Mouse (Mus musculus) lung, postnatal 14 days (tissue): Measurements from ENCODE around the gene Exoc2.

ENCODE experiments used
- DNase-seq: peaks from one replicate; pipeline ENCODE4 v3.0.0; 2021

The Exoc2 gene

DNA sequence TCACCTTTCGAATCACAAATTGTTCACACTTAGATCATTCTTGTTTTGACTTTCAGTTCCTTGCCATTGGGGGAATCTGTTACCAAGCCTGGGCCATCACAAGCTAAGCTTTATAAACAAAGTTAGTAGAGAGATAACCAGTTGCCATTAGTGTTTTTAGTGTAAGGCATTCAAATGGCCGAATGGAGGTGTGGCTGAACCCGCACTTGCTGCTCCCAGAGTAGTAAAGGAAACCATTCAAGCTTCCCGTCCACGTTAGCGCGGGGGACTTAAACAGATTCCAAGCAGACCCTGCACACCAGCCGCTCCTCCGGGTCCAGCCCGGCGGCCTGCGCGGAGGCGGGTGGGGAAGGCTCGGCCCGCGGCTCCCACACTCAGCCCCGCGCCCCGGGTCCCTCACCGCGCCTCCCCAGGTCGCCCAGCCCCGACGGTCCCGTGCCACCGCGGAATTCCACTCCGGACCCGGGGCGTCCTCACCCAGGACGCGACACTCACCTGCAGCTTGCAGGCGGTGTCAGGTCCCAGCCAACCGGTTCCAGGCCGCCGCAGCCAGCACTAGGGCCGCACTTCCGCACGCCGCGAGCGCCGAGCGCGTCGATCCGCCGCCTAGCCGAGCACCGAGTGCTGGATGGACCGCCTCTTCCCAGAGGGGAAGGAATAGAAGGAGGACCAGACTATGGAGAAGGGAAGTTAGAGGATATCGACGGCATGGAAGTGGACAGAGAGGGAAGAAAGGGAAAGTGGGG lies at the start of gene Exoc2, which contains the start of gene Gm5447:
Gene Exoc2, minus strand, starts transcription at position 593 of the 746 bp plus-strand sequence.
Gene Gm5447, plus strand, starts transcription at position 704 of the 746 bp plus-strand sequence.
- peak; percentile 85 for DNase-seq

DNA sequence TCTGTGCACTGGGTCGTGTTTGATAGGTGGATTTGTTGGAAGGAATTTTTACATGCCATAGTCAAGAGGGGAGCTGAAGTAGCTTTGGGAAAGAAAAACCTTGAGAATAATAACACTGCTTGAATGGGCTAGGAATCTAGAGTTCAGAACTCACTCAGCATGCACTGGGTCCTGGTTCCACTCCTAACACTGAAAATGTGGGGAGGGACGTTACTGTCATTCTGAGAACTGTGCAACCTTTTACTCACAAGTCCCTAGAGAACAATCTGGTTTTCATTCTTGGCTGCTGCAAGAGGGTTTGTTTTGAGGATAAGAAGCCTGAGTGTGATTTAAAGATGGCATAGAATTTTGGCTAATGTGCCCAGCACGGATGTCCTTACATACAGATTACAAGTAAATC lies 49.8 kb upstream of the Exoc2 start:
- DNase-seq = no peak

DNA sequence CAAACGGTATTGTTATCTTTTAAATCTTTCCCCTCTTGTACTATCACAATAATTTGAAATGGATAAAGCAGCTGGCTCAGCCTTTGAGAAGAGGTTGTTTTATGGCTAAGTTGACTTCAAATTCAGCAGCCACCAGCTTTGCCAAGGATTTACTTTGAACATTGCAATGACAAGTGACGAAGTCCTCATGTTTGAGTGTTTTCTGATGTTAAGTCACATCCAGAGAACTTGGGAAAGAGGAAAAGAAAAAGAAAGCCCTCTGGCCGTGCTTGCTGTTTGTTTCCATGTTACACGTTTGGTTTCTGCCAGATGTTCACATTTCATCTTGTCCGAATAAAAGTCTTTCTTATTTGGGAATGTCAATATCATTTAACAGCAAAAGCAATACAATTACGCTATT lies 48.0 kb upstream of the Exoc2 start:
- peak; percentile 26 for DNase-seq

DNA sequence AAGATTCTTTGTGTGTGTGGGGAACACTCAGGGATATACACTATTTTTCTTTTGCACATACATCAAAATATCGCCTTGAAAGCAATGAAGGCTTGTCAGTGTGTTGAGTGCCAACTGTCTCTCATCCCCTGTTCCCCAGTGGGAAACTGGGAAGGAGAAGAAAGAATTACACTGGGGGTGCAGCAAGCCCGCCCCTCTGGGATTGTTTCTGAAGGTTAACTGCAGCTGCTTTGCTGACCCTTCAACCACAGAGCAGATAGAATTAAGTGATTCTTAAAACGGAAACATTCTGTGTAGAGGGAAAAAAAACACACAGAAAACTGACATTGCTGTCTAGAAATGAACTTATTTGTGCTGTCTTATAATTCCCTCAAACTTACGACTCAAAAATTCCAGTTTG lies 47.6 kb upstream of the Exoc2 start:
- no peak for DNase-seq

DNA sequence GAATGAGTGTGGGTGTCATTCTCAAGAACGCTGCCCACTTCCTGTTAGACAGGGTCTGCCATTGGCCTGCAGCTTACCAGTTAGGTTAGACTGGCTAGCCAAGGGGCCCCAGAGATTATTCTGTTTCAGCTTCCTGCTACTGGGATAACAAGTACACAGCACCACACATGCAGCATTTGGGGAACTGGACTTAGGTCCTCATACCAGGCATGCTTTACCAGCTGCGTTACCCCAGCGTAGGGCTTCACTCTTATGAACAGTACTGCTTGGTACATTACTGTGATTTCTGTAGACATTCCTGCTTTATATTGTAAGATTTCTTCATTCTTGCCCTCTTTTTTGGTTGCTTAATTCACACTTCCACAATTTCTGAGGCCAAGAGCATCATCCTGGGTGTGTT lies 43.7 kb upstream of the Exoc2 start:
- DNase-seq = no peak

DNA sequence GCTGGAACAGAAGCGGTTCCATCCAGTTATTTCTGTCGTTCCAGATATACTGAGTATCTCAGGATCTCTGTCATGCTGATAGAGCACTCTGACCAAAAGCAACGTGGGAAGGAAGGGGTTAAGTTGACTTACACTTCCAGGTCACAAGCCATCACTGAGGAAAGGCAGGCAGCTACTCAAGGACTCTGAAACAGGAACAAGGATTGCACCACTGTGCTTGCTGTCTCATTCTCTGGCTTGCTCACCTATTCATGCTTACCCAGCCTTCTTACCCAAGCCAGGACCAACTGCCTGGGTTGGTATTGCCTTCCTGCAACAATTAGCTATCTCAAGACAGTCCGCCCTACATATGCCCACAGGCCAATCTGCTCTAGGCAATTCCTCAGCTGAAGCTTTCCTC lies 31.1 kb upstream of the Exoc2 start:
- no peak for DNase-seq

DNA sequence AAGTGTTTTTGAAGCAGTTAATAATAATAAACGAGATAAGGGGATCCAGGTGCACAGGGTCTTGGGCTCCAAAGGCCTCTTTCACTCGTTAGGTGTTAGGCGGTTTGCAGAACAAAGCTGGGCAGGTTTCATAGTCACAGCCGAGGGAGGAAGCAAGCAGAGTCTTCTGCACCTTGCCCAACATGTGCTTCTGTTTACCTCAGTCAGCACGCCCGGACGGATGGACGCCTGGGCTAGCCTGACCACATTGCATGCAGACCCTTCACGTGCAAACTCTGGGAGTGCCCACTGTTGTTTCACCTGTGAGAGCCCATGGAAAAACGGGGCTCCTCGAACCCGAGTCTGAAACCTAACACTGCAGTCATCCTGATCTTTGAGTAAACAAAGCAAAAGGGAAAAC lies 30.6 kb upstream of the Exoc2 start:
- DNase-seq = no peak

DNA sequence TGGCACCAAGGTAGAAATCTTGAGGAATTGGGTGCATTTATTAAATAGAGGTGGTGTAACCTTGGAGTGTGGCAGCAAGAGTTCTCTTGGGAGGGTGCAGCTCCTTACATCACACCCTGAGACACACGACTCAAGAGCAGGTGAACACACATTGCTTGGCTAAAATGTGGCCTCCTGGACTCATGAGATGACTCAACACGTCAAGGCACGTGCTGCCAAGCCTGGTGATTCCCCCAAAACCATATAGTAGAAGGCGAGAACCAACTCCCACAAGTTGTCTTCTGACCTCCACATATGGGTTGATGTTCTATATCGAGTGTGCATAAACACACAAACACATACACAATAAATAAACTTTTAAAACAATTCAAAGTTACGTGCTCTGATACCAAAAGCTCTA lies 25.9 kb upstream of the Exoc2 start:
- DNase-seq = no peak

DNA sequence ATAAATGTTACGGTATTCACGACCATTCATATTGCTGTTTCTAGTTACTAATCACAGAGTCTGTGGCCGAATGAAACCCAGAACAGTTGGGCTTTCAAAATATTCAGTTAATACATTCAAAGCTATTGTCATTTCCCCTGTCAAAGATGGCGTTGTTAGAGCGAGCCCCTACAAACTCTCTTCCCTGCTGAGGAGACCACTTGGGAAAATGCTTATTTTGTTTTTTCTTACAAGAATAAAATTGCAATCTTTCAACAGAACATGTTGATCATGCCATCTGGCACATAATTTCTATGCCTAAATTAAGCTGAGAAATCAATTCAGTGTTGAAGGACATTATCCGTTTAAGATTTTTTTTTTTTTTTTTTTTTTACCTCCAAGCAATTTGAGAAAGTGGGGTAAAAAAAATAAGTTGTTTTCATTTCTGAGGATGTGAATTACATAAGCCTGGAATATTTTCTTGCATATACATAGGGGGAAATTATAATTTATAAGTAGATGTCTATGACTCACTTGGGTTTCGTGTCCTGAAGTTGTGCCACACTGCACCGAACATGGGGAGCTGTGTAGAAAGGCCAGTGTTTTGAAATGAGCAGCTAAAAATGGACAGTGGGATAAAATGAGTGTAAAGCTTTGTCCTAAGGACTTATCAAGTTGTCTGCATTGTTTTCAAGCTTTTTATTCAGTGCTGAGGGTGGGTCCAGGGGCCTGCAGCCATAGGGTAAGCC lies 23.8 kb upstream of the Exoc2 start:
- DNase-seq = no peak

DNA sequence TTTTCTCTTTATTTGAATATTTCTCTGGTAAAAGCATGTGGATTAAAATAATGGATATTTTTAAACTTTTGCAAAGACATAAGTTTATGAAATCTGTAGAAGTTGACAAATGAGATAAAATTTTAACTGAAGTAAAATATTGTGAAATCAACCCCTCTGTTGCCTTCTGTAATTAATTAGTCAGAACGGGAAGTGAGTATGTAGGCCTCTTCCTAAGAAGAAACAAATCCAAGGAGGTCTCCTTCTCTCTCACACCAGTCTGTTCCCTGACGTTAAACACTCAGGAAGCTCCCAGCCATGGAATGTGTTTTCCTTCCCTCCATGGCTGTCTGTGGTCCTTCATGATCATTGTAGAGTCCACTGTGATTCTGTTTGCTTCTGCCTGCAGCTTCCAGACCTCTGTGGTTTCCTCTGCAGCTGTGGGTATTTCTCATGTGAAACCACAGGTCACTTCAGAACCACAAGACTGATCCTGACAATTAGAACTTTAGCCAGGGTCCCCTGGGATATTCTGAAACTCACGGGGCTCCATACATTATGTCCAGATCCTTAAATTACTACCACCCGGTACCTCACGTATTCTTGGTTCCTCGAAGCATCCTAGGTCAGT lies 20.5 kb upstream of the Exoc2 start:
- no peak for DNase-seq

DNA sequence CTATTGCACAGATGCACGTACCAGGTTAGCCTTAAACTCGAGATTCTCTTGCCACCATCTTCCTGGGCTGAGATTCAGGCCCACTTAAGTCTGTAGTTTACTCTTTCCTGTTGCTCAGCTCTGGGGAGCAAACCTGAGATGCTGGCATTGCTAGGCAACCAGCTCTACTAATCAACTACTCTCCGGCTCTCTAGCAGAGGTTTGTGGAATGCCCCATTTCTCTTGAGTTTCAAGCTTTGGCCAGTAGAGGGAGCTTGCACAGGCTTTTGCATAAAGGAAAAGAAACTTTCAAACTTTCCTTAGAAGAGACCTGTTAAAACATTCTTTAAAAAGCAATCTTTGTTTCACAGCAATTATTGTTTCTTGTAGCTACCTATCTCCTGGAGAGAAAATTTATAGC lies 19.9 kb upstream of the Exoc2 start:
- peak; percentile 74 for DNase-seq

DNA sequence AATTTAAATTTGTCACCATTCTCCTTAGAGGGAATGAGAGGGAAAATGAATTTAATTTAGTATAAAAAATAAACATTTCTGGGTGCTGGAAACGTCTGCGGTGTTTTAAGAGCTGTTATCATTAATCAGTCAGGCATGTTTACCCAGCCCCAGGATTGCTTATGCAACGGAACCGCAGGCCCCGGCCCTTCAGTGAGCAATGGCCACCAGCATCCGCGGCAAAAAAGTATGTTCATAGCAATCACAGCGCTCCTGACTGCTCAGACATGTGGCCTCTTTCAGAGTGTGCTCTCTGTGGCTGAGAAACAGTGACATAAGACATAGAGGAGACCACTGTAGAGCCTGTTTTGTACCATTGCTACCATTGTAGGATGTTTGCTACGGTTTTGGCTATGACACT lies 16.3 kb upstream of the Exoc2 start:
- DNase-seq = no peak

DNA sequence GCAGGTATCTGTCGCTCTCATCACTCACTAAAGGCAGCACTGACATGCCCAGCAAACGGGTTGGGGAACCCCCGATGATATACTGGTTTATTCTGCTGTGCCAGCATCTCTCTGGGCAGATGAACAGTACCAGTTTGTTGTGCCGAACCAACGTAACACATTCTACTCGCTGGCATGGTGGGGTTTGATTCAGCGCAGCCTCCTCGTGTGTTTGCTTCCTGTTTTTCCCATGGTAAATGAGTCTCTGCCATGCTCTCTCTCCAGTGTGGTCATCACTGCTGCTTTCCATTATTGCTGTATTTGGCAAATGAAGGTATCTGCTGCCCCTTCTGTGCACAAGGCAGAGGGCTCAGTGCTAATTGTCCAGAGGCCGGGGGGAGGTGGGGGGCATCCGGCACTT lies 15.8 kb upstream of the Exoc2 start:
- no peak for DNase-seq

DNA sequence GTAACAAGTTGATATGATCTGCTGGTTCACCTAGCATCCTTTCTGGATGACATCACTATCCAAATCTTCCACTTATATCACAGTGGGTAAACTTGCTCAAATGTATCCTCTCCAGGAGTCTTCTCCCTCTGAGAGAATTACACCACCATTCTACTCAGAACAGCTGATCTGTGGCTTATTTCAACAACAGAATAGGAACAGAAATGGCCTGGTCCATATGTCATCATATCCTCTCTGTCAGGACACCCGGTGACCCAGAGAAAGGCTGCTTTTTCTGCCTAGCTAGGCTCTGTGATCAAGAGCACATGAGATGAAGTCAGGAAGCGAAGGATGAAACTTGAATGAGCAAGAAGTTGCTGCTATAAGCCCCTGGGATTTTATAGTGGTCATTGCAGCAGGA lies 13.8 kb upstream of the Exoc2 start:
- no peak for DNase-seq

DNA sequence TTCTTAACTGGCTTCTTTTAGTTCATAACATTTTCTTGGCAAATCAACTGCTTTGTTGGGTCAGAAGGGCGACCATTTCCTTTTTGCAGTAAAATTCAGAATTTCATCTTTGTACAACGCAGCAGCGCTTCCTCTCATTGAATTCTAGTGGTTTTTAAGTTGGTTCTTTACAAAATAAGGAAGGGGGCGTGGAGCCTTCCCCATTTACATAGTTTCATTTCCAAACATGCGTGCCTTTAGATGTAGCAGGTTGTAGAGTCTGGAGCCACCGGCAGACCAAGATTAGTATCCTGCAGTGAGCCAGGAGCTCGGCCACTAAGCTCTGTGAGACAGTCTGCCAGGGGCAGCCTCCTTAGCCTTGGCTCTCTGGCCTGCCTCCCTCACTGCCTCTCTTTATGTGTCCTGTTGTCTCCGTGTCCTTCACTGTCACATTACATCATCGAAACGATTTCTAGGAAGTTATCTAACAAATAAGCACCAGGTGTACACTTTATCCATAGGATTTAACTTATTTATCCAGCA lies 13.1 kb upstream of the Exoc2 start:
- DNase-seq = peak; percentile 20

DNA sequence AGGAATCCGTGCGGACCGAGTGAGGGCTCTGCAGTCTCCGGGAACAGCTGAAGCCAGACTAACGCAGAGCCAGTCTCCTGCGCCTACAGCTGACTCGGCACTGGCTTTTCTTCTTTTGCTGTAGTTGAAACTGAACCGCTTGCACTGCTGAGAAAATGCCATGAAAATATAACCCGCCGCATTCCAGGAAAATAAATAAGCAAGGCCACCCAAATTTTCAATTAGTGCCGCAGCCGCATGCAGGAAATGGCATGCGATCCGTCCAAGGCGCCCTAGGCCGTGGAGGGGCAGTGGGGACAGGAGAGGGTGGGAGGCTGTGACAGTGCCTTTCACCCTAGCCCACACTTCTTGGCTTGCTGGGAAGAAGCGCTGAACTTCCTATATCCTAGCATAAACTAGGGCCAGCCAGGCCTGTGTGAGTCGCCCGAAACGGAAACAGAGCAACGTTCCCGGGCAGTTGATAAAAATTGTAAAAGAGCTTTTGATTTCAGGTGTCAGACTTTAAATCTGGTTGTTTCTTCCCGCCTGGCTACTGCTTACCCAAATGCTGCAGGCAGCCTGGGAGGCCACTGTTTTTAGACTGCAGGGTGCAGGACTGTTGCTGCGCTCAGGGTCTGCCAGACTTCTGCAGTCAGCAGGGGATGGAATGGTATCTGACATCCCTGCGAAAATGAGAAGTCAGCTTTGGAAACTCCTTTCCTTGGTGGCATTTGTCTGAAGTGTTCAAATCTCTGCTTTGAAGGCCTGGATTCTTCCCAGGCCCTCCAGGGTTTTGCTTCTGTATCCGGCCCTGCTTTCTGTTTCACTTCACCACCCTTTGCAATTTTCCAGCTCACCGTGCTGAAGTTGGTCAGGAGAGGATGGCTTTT lies 11.9 kb upstream of the Exoc2 start:
- peak; percentile 65 for DNase-seq

DNA sequence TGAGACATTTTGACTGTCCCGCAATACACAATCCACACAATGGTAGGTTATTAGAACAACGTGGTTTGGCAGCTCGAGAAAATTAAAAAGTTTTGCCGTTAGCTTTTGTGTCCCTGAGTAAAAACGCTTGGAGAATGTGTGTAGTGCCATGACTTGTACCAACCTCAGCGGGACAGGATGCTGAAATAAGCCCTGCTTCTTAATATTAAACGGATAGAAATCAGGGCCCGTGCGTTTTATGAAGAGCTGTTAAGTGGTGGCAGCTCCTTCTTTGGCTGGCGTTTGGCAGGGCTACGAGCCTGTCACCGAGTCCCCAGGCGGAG lies 11.3 kb upstream of the Exoc2 start:
- DNase-seq = no peak

DNA sequence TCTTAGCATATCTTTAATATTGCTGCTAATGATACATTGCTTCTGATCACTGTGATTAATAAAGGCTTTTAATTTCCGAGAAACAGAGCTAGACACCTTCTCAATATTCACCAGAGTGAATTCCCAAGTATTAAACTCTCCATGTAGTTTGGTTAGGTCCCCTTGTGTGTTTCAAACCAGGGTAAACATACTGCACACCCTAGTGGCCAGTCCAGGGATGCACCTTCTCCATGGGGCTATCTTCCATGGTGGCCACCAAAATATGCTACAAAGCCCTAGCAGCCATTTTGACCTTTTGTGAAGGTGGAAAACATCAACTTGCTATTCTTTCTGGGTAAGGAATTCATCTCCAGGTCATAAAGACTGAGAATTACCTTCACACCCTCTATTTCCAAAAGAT lies 7.8 kb upstream of the Exoc2 start:
- peak; percentile 74 for DNase-seq

DNA sequence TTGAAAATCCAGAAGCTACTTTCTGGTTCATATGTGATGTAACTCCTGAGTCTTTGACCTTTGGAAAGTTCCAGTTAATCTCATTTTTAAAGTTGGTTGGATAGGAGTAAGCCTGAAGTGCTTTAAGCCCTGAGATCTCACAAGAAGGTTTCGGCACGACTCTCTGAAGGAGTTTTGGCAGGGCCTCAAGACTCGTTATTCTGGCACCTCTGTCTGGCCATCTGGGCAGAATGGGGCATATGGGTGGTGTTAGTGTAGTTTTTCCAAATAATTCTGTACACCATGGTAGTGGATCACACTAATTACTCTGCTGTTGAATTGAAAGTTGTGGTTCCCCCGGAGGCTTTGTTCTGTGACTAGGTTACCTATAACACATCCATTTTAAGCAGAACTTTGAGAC lies 4.3 kb upstream of the Exoc2 start:
- DNase-seq = no peak

DNA sequence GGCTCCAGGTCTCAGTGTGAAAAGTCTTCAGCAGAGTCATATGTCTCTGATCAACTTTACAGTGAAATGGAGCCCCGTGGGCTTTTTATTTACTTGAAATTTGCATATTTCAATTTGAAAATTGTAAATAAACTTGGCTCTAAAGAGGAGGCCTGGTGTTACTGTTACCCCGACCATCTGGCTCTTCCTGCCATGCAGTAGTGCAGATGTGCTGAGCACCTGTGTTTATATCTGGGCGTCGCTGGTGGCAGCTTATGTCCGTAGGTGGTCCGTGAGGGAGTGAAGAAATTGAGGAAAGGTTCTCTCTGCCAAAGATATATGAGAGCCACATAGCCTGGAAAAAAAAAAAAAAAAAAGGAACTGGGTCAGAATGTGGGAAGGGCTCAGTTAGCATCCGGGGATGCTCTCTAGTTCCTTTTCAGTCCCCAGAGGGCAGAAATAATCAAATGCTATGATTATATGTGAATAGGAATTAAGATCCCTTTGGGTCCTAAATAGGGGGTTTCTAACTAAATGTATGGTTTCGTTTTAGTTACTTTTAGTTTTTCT lies 2.7 kb upstream of the Exoc2 start:
- DNase-seq = no peak

DNA sequence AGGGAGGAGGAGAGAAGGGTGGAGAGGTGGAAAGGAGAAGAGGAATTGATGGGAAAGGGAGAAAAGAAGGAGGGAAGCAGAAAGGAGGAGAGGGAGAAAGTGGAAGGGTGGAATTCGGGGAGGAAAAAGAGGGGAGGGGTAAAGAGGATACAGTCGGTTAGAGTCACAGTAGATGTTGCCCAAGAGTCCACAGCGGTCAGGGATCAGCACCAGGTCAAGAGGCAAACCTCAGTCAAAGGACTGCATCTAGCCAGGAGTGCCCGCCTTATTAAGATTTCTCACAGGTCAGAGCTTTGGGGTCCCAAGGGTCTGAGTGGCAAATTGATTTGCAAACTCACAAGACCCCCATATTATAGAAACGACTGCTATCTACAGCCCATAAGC lies 346 bp upstream of the Exoc2 start:
- no peak for DNase-seq

DNA sequence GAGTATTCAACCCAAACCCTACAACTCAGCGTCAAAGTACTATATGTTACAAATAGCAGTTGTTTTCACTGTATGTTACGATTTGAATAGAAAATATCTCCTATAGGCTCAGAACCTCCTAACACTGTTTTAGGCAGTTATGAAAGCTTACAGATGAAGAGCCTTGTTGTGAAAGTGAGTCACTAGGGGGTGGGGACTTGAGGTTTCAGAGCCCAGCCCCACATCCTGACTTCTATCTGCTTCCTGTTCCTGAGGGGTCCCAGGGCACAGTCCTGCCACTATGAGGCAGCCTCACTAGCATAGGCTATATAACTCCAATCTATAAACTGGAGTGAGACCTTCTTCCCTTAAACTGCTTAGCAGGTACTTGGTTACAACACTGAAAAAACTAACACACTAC lies 1.8 kb downstream of the Exoc2 start:
- DNase-seq = no peak

DNA sequence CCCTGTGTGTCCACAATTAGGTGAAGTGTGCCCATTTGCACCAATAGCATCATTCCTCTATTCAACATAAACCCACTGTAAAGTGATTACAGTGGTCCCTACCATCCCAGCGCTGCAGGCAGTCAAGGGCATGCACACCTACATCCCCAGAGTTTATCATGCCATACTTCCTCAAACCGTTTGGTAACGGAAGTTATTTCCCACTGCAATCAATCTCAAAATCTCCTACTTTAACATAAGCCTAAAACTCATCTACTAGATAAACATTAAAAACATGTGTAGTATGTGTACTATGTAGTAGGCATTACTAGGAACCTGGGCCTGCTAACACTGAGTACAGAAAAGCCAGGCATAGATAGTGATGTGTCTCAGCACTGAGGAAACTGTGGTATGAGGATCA lies 2.8 kb downstream of the Exoc2 start:
- no peak for DNase-seq
